Mouse (Mus musculus) thymus, postnatal 10 days (tissue): ENCODE data around the gene Fance.
"Not testable (repeated sequence)": the region's sequence is repeated elsewhere in the genome, so short reads cannot be mapped to it uniquely, and the experiment has no call there.

Source experiments
- DNase-seq, 2 experiments: peaks; one replicate each; pipeline ENCODE4 v3.0.0; 2021; ENCODE audit warnings: low spot score in 2 of 2

Fance gene

GRCm38 (mm10) chr17:28291346-28291745 lies 22.0 kb upstream of the Fance start:
- no peak for DNase-seq

- DNase-seq: no peak
Observed at GRCm38 (mm10) chr17:28293716-28294115, 19.6 kb upstream of the Fance start.

GRCm38 (mm10) chr17:28294449-28295333 lies 18.6 kb upstream of the Fance start:
- DNase-seq: no peak

DNA sequence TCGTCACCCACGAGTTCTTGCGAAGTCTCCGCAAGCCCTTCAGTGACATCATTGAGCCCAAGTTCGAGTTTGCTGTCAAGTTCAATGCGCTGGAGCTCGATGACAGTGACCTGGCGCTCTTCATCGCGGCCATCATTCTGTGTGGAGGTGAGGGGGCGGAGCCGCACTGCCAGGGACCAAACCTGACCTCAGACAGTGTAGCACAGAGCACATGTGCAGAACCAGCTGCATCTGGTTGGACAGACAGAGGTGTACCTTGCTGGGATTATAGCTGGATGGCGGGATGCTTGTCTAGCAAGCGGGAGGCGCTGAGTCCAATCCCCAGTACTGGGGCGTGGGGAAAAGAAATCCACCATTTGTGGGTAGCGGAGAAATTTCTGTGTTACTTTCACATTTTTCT lies 14.4 kb upstream of the Fance start:
- no peak for DNase-seq

DNA sequence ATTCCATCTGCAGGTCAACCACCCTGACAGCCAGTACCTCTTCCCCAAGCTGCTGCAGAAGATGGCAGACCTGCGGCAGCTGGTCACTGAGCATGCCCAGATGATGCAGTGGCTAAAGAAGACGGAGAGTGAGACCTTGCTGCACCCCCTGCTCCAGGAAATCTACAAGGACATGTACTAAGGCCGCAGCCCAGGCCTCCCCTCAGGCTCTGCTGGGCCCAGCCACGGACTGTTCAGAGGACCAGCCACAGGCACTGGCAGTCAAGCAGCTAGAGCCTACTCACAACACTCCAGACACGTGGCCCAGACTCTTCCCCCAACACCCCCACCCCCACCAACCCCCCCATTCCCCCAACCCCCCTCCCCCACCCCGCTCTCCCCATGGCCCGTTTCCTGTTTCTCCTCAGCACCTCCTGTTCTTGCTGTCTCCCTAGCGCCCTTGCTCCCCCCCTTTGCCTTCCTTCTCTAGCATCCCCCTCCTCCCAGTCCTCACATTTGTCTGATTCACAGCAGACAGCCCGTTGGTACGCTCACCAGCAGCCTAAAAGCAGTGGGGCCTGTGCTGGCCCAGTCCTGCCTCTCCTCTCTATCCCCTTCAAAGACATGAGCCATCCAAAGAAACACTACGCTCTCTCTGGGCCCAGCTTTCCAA lies 13.5 kb upstream of the Fance start:
- no peak for DNase-seq

- no peak for DNase-seq
Observed at GRCm38 (mm10) chr17:28300323-28300722, 13.0 kb upstream of the Fance start.

GRCm38 (mm10) chr17:28300850-28301249 lies 12.5 kb upstream of the Fance start:
- DNase-seq: no peak

DNA sequence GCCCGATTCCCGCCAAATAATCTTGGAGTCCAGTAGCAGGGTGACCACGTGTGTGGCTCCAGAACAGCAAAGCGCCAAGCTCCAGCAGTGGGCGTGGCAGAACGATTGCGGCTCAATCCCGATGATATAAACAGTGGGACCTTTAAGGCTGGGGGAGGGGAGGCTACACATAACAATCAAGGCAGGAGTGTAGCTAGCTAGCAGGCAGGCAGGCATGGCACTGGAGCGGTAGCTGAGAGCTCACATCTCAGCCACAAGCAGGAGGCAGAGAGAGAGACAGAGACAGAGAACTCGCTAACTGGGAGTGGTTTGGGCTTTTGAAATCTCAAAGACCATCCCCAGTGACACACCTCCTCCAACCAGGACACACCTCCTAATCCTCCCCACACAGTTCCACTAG lies 8.1 kb upstream of the Fance start:
- DNase-seq: no peak

DNA sequence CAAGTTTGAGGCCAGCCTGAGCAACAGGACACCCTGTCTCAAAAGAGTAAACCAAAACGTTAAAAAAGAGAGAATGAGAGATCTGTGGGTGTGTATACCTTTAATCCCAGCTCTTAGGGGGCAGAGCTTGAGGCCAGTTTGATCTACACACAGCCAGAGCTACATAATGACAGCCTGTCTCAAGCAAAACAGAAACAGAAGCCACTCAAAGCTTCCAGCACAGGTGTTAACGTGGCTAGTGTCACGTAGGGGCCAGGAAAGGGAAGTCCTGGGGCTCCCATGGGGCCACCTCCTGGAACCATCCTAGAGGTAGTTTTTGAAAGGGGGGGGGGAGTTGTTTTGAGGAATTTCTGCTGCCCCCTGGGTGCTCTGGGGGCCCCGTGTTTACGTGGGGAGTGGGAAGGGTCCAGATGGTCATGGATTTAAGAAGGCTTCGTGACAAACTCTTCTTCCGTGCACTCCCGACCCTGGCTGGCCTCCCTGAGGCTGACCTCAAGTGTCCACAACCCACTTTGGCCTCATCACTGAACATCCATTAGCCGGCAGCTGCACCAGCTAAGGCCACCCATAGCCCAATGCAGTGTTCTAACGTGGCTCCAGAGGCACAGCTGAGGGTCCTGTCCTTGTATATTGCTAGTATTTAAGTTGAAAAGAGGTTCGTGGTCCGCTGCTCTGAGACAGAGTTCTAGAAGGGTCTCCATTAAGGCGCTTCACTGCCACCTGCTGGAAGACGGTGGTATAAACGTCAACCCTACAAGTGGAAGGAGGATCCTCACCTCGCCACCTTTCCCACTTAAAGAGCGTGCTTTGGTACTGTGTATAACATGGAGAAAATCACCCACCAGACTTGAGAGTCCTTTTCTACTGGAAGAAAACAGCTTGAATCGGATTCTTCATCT lies 4.8 kb upstream of the Fance start:
- DNase-seq: peak; percentile 78 to 93

- DNase-seq: no peak
Observed at GRCm38 (mm10) chr17:28310831-28311230, 2.5 kb upstream of the Fance start.

- no peak for DNase-seq
Observed at GRCm38 (mm10) chr17:28311366-28312132, 1.8 kb upstream of the Fance start.

DNA sequence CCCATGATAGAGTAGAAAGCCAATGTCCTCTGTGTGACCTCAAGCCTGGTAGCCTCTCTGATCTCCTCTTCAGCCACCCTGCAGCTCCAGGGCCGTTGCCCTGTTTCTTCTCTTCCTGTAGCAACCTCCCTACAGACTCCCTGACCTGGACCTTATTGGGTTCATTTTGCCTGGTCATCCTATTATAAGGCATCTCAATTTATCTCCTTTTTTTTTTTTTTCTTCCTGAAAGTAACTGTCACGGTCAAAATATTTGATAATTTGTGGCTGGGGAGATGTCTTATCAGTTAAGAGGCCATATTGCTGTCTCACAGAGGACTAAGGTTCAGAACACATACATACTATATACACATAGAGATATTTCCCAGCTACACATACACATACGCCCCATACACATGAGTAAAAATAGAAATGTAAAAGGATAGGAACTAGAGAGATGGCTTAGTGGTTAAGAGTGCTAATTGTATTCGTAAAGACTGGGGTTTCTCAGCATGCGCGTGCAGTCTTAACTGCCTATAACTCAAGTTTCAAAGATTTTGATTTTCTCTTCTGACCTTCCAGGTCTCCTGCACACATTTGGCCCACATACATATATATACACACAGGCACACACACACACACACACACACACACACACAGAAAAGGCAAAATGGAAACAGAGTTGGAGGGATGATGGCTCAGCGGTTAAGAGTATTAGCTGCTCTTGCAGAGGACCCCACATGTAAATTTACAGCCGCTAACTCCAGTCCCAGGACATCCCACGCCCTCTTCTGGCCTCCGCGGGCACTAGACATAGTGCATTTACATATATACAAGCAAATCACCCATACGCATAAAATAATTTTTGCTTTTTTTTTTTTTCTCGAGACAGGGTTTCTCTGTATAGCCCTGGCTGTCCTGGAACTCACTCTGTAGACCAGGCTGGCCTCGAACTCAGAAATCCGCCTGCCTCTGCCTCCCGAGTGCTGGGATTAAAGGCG lies 797 bp upstream of the Fance start:
- peak in 1 of 2 experiments; percentile 31 for DNase-seq

DNA sequence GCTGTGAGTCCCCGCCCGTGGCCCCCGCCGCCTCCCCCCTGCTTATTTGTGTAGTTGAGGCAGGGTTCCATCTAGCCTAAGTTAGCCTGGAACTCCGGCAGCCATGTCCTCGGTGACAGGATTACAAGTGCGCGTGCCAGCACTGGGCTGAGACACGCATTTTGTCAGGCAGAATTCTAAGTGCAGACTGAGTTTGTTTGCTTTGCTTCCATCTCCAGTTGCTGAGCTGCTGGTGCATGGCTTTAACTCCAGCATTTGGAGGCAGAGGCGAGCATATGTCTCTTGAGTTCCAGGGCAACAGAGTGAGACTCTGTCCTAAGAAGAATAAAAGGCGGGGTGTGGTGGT lies 534 bp downstream of the Fance start:
- DNase-seq: no peak

- DNase-seq: no peak
Observed at GRCm38 (mm10) chr17:28315611-28316160, 2.4 kb downstream of the Fance start.

GRCm38 (mm10) chr17:28316476-28316875 lies 3.2 kb downstream of the Fance start:
- DNase-seq: no peak

DNA sequence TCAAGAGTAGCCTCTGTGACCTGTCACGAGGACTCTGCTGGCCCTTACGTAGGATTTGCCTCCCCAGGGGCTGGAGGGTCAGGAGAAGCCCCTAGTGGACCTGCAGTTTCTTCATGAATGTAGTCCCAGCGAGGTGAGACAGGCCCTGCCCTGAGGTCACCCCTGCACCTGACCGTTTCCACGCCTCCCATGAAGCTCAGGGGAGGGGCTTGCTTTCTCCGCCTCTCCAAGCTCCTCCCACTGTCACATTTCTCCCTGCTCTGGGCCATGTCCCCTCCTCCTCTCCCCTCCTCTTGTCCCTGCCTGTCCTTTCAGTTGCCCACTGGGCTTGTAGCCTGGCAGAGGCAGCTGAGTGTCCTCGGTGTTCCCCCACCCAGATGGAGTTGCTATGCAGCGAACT lies 3.8 kb downstream of the Fance start:
- DNase-seq: no peak

DNA sequence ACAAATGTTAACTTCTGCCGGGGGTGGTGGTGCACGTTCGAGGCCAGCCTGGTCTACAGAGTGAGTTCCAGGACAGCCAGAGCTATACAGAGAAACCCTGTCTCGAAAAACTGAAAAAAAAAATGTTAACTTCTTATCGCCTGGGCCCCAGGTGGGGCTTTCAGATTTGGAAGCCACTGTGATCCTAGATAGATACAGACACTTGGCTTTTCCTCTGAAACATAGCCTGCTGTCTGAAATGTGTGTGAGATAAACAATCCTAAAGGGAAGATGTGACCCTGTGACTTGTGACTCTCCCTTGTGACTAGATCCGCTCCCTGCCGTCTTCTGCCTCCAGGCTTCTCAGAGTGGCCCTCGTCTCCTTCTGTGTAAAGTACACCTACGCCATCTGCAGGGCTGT lies 4.4 kb downstream of the Fance start:
- no peak for DNase-seq

DNA sequence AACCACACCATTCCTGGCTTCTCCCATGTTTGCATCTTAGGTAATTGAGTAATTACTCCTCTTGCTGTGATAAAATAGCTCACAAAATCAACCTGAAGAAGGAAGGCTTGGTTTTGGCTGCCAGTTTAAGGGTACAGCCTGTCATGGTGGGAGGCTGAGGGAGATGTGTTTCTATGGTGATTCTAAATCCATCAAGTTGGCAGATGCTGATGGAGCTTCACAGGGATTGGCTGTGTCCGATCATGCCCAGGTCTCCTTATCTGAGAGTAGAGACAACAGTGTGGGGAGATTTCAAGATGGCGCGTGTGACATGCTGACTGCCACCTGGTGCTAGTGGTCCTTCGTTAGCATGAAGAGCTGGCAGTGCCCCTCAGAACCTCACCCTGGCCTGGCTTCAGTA lies 8.4 kb downstream of the Fance start:
- no peak for DNase-seq

DNA sequence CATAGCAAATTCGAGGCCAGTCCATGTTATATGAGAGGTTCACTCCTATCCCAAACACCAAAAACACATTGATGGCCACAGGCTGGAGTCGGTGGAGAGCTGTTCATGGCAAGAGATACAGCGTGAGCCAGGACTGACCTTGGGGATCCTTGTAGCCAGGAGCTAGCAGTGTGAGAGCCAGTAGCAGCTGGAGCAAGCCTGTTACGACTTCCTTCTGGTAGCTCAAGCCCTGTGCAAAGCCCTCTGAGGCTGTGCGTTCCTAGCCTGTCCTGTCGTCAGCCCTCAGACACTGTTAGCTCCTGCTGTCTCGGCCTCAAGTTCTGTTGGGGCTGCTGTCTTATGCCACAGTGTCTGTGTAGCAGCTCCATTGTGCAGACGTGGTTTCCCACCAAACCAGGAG lies 10.5 kb downstream of the Fance start:
- DNase-seq: no peak

GRCm38 (mm10) chr17:28324416-28324815 lies 11.1 kb downstream of the Fance start:
- DNase-seq: not testable (repeated sequence)
